Mouse (Mus musculus): ENCODE results near the gene Lpp. TPM values are rescaled to one million over a fixed set of nuclear protein-coding genes. Genes with fewer than 3 reads are reported as not detected.

Lpp gene
- total and polyA plus RNA-seq, 3 experiments = 7.7 to 25.1 (median 23.6) TPM

- no peaks in the 10 kb centered on the region; the same call in none of the 2 replicates for H3K36me3 ChIP-seq (ENCODE audit: control insufficient read depth, insufficient read depth, low read length)
- TF ChIP-seq EP300 (IDR thresholded peaks at IDR 0.05; ENCODE audit: insufficient read depth, low read depth, low read length) (no peak), POLR2A (IDR thresholded peaks at IDR 0.05; ENCODE audit: insufficient read depth, low read depth, low read length) (no peak), CTCF (IDR thresholded peaks at IDR 0.05) (no peak)
- no peak overlapping the region for H3K4me3 ChIP-seq
- H3K9ac ChIP-seq (ENCODE audit: low read depth, low read length) = no peak overlapping the region
- no peaks in the 10 kb centered on the region for H3K79me2 ChIP-seq (replicated peaks; ENCODE audit: control insufficient read depth, insufficient read depth, low read length)
- no peaks in the 10 kb centered on the region for H3K27me3 ChIP-seq (ENCODE audit: control insufficient read depth, insufficient read depth, low read length)
- WGBS = 87% methylated on average over 9 of the region's 9 CpGs
- H3K4me1 ChIP-seq (ENCODE audit: control insufficient read depth, insufficient read depth, low read length) = no peaks in the 10 kb centered on the region; the same call in 1 of the 2 replicates
- H3K27ac ChIP-seq = no peak overlapping the region
- intact Hi-C loops (cut with DNase I) = loop anchor here (5.0 kb wide), 1 partner anchor 54 kb away; no protein-coding TSS in a partner anchor
- DNase-seq = no peak
Observed at GRCm38 (mm10) chr16:24641003-24641797, 247.9 kb downstream of the Lpp start.

- no peak for TF ChIP-seq EP300 (IDR thresholded peaks at IDR 0.05; ENCODE audit: insufficient read depth, low read depth, low read length)
- TF ChIP-seq CTCF (IDR thresholded peaks at IDR 0.05) = no peak
- TF ChIP-seq POLR2A (IDR thresholded peaks at IDR 0.05; ENCODE audit: insufficient read depth, low read depth, low read length) = no peak
- Histone ChIP-seq H3K4me1 (ENCODE audit: control insufficient read depth, insufficient read depth, low read length) (no peaks in the 10 kb centered on the region; the same call in 1 of the 2 replicates), H3K27ac (no peak overlapping the region), H3K4me3 (no peak overlapping the region), H3K36me3 (ENCODE audit: control insufficient read depth, insufficient read depth, low read length) (no peaks in the 10 kb centered on the region; the same call in none of the 2 replicates), H3K27me3 (ENCODE audit: control insufficient read depth, insufficient read depth, low read length) (no peaks in the 10 kb centered on the region), H3K79me2 (replicated peaks; ENCODE audit: control insufficient read depth, insufficient read depth, low read length) (no peaks in the 10 kb centered on the region), H3K9ac (ENCODE audit: low read depth, low read length) (no peak overlapping the region)
- DNase-seq = no peak
- WGBS = 81% methylated on average over 4 of the region's 4 CpGs
- intact Hi-C loops (cut with DNase I) = loop anchor here (5.0 kb wide), 1 partner anchor 56 kb away; no protein-coding TSS in a partner anchor
Observed at GRCm38 (mm10) chr16:24643024-24643635, 249.8 kb downstream of the Lpp start.

GRCm38 (mm10) chr16:24644154-24644553, 250.8 kb downstream of the Lpp start:
- Histone ChIP-seq H3K27ac (no peak overlapping the region), H3K4me3 (no peak overlapping the region), H3K36me3 (ENCODE audit: control insufficient read depth, insufficient read depth, low read length) (no peaks in the 10 kb centered on the region; the same call in none of the 2 replicates), H3K9ac (ENCODE audit: low read depth, low read length) (no peak overlapping the region), H3K4me1 (ENCODE audit: control insufficient read depth, insufficient read depth, low read length) (no peaks in the 10 kb centered on the region; the same call in 1 of the 2 replicates), H3K27me3 (ENCODE audit: control insufficient read depth, insufficient read depth, low read length) (no peaks in the 10 kb centered on the region), H3K79me2 (replicated peaks; ENCODE audit: control insufficient read depth, insufficient read depth, low read length) (no peaks in the 10 kb centered on the region)
- intact Hi-C loops (cut with DNase I) = loop anchor here (5.0 kb wide), 1 partner anchor 57 kb away; no protein-coding TSS in a partner anchor
- no peak for DNase-seq
- TF ChIP-seq POLR2A (IDR thresholded peaks at IDR 0.05; ENCODE audit: insufficient read depth, low read depth, low read length) (no peak), EP300 (IDR thresholded peaks at IDR 0.05; ENCODE audit: insufficient read depth, low read depth, low read length) (no peak), CTCF (IDR thresholded peaks at IDR 0.05) (no peak)
- 85% methylated on average over 8 of the region's 8 CpGs for WGBS

- TF ChIP-seq EP300 (IDR thresholded peaks at IDR 0.05; ENCODE audit: insufficient read depth, low read depth, low read length) (no peak), CTCF (IDR thresholded peaks at IDR 0.05) (no peak), POLR2A (IDR thresholded peaks at IDR 0.05; ENCODE audit: insufficient read depth, low read depth, low read length) (no peak)
- WGBS = 78% methylated on average over 4 of the region's 4 CpGs
- no peak for DNase-seq
- Histone ChIP-seq H3K9ac (ENCODE audit: low read depth, low read length) (no peak overlapping the region), H3K36me3 (ENCODE audit: control insufficient read depth, insufficient read depth, low read length) (no peaks in the 10 kb centered on the region; the same call in none of the 2 replicates), H3K4me1 (ENCODE audit: control insufficient read depth, insufficient read depth, low read length) (no peaks in the 10 kb centered on the region; the same call in 1 of the 2 replicates), H3K79me2 (replicated peaks; ENCODE audit: control insufficient read depth, insufficient read depth, low read length) (no peaks in the 10 kb centered on the region), H3K27ac (no peak overlapping the region), H3K4me3 (no peak overlapping the region), H3K27me3 (ENCODE audit: control insufficient read depth, insufficient read depth, low read length) (no peaks in the 10 kb centered on the region)
- intact Hi-C loops (cut with DNase I) = loop anchor here (5.0 kb wide), 1 partner anchor 58 kb away; no protein-coding TSS in a partner anchor
Observed at GRCm38 (mm10) chr16:24644760-24645406, 251.6 kb downstream of the Lpp start.

- TF ChIP-seq CTCF (IDR thresholded peaks at IDR 0.05) (no peak), POLR2A (IDR thresholded peaks at IDR 0.05; ENCODE audit: insufficient read depth, low read depth, low read length) (no peak), EP300 (IDR thresholded peaks at IDR 0.05; ENCODE audit: insufficient read depth, low read depth, low read length) (no peak)
- 80% methylated on average over 6 of the region's 6 CpGs for WGBS
- no peak overlapping the region for H3K9ac ChIP-seq (ENCODE audit: low read depth, low read length)
- H3K79me2 ChIP-seq (replicated peaks; ENCODE audit: control insufficient read depth, insufficient read depth, low read length) = no peaks in the 10 kb centered on the region
- H3K4me1 ChIP-seq (ENCODE audit: control insufficient read depth, insufficient read depth, low read length) = no peaks in the 10 kb centered on the region
- H3K4me3 ChIP-seq = no peak overlapping the region
- no peak overlapping the region for H3K27ac ChIP-seq
- no peak for DNase-seq
- intact Hi-C loops (cut with DNase I) = no loop called here
- no peaks in the 10 kb centered on the region for H3K27me3 ChIP-seq (ENCODE audit: control insufficient read depth, insufficient read depth, low read length)
- H3K36me3 ChIP-seq (ENCODE audit: control insufficient read depth, insufficient read depth, low read length) = no peaks in the 10 kb centered on the region; the same call in none of the 2 replicates
Observed at GRCm38 (mm10) chr16:24645906-24646603, 252.7 kb downstream of the Lpp start.
